Mouse (Mus musculus) layer of hippocampus, postnatal 14 days (tissue): ENCODE results near the gene Actl6a. TPM values are rescaled to one million over a fixed set of nuclear protein-coding genes. Genes with fewer than 3 reads are reported as not detected.
"Not testable (repeated sequence)": the region's sequence is repeated elsewhere in the genome, so short reads cannot be mapped to it uniquely, and the experiment has no call there.

Experiments
- DNase-seq, 2 experiments: peaks; one replicate each; pipeline ENCODE4 v3.0.0; 2021 to 2022; ENCODE audit warnings: low spot score in 2 of 2, mixed read lengths in 1 of 2
- long read RNA-seq, 2 experiments: library from polyadenylated mRNA; stranded (forward); transcript quantifications; one replicate each; pipeline ENCODE4 v2.0.0; 2021
- total RNA-seq, 2 experiments: library from RNA; stranded (reverse); gene quantifications; 2 replicates each; pipeline ENCODE4 v1.2.3; 2021

Actl6a gene
- 10 to 100 TPM; 18.8 to 19.9 TPM for total RNA-seq
- long read RNA-seq, experiment 1, transcript Actl6a-201 (14 exons, 2,010 nt), result major isoform, 11 of 14 reads
- long read RNA-seq, experiment 1, partial matches to known transcripts, result 0 of 14 reads
- long read RNA-seq, experiment 1, other reads (novel, unspliced or antisense), result 3 of 14 reads
- long read RNA-seq, experiment 2, transcript Actl6a-201 (14 exons, 2,010 nt), result major isoform, 24 of 33 reads
- long read RNA-seq, experiment 2, partial matches to known transcripts, result 1 of 33 reads
- long read RNA-seq, experiment 2, other reads (novel, unspliced or antisense), result 8 of 33 reads

DNA sequence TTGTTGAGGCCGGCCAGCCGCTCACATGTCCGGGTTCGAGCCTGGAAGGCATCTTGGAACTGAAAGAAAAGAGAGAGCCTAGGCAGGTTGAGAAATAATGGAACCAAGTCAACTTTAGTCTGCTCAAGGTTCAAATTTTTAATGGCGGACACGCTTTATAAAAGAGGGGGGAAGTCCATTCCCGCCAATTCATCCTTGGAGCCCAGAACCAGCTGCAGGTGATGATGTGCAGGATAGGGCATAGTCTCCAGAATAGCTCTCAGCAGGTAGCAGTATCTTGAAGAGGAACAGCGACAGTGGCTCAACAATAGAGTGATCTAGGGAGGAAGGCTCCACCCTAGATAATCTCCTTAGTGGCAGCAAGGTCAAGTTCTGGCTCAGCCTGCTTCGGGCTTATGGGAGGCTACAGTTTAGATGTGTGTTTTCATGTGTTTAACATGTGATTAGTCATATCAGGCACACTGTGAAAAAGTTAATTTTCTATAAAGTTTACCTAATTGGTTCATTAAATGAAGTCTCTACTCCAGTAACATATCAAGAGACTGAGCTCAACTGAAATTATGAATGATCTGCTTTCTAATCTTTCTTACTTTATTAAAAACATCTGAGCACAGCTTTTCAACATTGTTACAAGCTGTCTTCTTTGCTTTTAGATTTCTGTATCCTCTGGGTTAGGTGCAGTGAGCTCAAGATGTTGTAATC, at the start of gene Actl6a:
Gene Actl6a (plus strand): TSS at position 652 of the 702 bp plus-strand sequence.
- DNase-seq, result not testable (repeated sequence)

- DNase-seq, result no peak
Measured at GRCm38 (mm10) chr3:32656398-32656994, 49.6 kb upstream of the Actl6a start.

DNA sequence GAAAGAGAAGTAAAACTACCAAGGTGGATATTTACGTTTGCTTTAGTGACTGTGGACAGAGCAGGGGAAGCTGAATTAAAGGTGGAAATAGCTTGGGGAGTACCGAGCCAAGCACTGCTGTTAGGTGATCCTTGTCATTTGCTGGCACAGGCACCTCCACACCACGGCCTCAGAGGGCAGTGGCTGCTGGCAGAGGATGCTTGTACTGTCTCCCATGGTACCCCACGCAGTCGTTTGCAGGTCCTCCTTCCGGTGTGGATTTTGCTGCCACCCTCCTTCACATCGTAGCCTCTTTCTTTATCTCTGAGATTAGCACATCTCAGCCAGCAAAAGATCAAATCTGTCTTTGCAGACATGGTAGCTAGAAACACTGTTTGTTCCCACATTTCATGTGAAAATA, 47.7 kb upstream of the Actl6a start:
- DNase-seq, result no peak

DNA sequence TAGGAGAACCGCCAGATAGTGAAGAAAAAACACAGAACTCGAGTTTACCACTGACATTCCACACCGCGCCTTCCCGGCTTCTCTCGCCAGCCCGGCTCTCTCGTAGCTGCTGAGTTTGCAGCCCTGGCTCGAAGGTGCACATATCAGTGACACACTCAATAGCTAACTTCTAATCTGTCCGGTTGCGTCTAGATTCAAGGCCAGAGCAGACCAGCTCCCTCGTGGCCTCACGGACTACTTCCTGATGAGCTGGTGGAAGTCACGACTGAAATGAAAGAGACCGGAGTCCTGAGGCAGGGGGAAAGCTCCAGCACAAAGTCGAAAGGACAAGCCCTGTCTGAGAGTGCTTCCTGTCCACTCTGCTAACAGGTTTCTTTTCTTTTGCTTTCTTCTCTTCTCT, 47.3 kb upstream of the Actl6a start:
- DNase-seq, result no peak

GRCm38 (mm10) chr3:32659506-32659905, 46.6 kb upstream of the Actl6a start:
- no peak for DNase-seq

DNA sequence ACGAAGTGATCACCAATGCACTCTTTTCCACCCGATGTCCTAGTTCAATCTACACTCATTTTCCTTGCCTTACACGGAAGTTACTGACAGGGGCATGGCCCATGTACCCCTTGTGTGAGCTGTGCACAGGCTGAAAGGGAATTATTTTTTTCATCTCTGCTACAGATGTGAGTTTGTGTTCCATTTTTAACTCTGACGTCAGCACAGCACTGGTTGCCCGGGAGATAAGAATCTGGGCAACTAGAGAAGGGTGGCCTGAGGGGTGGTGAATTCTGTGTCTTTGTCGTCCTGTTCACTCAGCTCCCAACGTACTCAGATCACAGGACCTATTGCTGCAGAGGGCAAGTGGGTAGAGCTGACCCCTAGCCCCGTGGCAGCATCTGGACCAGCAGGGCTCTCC, 45.8 kb upstream of the Actl6a start:
- no peak for DNase-seq

GRCm38 (mm10) chr3:32660831-32661555, 45.1 kb upstream of the Actl6a start:
- no peak for DNase-seq

DNA sequence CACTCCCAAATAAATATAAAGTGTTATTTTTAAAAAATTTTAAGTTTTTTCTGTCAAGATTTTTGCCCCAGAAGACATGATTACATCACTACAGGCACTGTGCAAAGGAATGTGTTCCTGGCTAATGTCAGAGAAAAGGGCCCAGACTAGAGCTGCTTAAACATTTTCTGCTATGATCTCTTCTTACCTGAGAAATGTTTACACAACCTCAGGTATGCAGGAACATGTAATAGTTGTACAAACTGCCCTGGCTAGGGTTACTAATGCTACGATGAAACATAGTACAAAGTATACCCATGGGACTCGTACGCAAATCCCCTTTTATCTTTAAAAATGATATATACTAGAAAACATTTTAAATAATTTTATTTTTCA, 44.6 kb upstream of the Actl6a start:
- DNase-seq, result no peak

DNA sequence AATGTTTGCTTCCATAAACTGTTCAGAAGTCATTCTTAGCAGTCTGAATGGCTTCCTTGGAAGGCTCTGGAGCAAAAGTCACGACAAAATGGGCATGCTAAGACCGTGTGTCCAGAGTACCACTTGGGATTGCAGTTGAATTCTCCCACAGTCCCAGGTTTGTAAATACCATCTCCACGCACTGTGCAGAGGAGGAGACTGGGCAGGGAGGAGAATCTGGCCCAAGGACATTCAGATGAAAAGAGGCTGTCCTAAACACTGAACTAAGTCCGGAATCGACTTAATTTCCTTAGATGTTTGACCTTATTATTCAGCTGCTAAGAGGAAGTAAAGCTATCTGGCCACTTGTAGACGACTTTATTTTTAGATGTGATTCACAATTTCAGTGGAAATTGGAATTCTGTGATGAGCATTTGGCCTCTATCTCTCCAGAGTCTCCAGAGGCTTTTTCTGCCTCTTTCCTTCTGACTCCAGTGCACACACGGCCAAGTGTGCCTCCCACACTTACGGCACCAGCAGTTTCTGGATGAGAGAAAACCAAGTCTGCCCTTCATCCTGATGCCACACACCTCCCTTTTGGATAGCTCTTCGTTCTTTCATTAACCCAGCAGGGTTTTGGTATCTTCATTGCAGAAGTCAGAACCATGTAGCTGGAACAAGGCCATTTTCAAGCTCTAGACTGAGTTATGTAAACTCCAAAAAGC, 37.7 kb upstream of the Actl6a start:
- no peak for DNase-seq

GRCm38 (mm10) chr3:32669211-32669610, 36.9 kb upstream of the Actl6a start:
- peak; percentile 12 to 51 for DNase-seq

- DNase-seq, result no peak
Measured at GRCm38 (mm10) chr3:32670196-32670595, 35.9 kb upstream of the Actl6a start.

DNA sequence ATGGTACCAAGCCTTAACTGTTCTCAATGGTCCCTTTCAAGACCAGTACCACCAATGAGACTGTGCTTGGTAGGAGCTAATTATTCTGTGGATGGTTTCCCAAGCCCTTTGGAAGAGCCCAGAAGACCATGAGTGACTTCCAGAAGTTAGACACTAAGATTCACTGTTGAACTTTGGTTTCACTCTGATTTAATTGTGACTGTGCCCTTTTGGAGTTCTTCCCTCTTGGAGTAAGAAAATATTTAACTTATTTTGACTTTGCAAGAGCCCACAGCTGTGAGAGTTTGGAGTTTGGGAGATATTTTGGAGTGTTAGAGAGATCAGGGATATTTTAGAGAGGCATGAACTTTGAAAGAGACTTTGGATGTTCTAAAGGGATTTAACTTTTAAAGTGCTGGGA, 32.9 kb upstream of the Actl6a start:
- no peak for DNase-seq

- DNase-seq, result no peak
Measured at GRCm38 (mm10) chr3:32676393-32676792, 29.7 kb upstream of the Actl6a start.

DNA sequence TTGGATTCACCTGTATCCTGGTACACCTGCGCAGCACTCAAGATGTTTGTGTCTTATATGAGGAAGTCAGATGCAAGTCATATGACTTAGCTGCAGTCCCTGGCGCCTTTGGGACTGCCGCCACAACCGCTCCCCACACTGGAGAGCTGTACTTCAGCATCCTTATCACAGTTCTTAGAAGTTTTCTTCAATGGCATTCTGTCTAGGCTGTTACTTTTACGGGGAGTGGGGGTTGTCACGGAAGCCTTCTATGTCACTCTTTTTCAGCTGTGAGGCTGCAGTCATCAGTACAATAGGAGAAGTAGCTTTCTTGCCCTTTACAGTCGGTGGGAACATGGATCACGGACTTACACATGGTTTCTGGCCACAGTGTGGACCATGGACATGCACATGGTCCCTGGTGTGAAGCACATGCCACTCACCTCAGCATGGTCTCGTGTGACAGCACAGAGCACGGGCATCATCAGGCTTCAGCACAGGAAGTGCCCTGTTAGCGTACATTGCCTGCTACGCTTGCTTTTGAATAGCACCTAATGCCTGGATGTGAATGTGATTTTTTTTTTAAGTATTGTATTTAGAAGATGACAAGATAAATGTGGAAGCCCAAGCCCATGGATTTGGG, 23.1 kb upstream of the Actl6a start:
- DNase-seq, result no peak

DNA sequence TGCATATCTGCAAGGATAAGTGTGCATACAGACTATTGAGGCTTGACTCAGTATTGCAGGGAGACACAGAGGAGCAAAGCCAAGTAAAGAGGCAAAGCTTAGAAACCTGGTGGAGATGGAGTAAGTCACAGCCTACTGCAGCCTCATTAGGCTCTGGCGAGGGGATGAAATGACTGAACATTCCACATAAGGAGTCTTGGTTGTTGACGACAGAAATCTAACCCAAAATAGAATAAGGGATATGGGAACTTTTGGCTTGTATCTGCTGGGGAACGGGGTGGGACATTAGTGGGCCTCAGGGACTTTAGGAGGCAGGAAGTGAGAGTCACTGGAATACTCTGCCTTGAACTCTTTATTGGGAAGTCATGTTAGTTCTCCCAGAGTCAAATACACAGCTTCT, 21.5 kb upstream of the Actl6a start:
- DNase-seq, result no peak

DNA sequence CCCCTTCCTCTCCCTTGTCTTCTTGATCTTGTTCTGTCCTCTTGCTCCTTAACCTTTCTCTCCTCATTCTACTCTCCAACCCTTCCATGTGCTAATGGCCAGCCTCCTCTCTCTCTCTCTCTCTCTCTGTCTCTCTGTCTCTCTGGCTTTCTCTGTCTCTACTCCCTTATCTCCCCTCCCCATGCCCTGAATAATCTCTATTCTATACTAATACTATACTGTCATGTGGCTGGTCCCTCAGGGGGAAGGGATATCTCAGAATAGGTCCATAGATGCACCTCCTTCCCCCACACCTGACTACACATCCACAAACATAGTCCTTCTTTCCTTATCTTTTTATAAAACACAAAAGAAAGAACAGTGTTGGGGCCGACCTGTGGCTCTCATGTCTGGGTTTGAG, 19.6 kb upstream of the Actl6a start:
- no peak for DNase-seq

DNA sequence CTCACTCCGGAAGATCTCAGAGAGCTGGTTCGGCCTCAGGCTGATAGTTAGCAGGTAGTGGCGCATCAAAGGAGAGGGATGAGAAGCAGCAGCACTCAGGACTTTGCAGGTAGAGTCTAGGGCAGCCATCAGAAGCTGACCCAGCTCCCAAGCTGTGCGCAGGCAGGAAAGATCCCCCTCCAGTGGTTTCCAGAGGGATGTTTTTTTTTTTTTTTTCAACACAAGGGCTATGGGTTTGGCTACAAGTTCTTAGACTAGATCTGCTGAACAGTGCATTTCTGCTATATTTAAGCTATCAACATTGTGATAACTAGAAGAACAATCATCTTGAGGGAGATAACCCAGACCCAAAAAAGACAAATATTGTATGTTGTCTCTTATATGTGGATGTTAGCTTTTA, 18.9 kb upstream of the Actl6a start:
- DNase-seq, result no peak

GRCm38 (mm10) chr3:32689567-32689999, 16.5 kb upstream of the Actl6a start:
- DNase-seq, result no peak

GRCm38 (mm10) chr3:32690008-32690407, 16.1 kb upstream of the Actl6a start:
- no peak for DNase-seq

- DNase-seq, result no peak
Measured at GRCm38 (mm10) chr3:32690901-32691300, 15.2 kb upstream of the Actl6a start.

- no peak for DNase-seq
Measured at GRCm38 (mm10) chr3:32691841-32692240, 14.3 kb upstream of the Actl6a start.
